Mouse (Mus musculus): ENCODE results near the gene Gab2. TPM values are rescaled to one million over a fixed set of nuclear protein-coding genes. Genes with fewer than 3 reads are reported as not detected.

Gene Gab2
- polyA plus RNA-seq, 1 experiment from 2014 or later: 4.7 TPM

DNA sequence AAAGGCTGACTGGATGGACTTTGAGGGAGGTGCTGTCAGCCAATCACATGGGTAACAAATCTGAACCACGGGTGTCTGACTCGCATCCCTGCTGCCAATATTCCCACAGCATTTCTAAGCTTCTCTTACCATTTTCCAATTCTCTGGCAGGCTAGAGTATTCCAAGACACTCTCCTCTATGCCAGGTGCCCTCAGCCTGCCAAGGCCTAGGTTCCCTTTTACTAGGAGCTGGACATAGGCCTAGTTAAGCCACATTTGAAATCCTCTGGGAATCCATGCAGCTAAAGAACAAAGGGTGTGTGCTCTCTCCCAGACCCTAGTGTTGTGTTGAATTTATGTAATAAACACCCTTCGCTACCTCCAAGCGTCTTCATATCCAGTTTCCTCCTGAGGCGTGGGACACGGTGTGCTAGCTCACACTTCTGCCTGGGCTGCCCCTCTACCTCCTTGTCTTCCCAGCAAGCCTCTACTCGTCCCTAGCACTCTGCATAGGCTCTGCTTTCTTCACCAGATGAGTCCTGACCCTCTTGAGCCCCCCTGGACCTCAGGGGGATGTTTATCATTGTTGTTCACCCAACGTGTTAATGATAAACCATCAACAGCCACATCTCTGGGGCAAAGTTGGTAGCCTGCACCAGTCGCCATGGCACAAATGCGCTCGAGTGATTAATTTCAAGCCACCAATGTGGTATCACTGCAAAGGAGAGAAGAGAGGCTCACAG is 270.6 kb downstream of the Gab2 start:
- no peak overlapping the region for H3K4me2 ChIP-seq
- WGBS: 79% methylated on average over 11 of the region's 11 CpGs
- no peak overlapping the region for H3K9ac ChIP-seq
- H3K27me3 ChIP-seq: no peaks in the 10 kb centered on the region
- H3K27ac ChIP-seq: no peak overlapping the region
- no peaks in the 10 kb centered on the region for H3K9me3 ChIP-seq
- H3K4me1 ChIP-seq: no peaks in the 10 kb centered on the region
- no peak for ATAC-seq (ENCODE audit: insufficient number of reproducible peaks, low FRiP score, low TSS enrichment, low read depth)
- peaks cover 16% of the 10 kb centered on the region; the same call in 1 of the 2 replicates for H3K36me3 ChIP-seq
- H3K4me3 ChIP-seq: no peak overlapping the region

DNA sequence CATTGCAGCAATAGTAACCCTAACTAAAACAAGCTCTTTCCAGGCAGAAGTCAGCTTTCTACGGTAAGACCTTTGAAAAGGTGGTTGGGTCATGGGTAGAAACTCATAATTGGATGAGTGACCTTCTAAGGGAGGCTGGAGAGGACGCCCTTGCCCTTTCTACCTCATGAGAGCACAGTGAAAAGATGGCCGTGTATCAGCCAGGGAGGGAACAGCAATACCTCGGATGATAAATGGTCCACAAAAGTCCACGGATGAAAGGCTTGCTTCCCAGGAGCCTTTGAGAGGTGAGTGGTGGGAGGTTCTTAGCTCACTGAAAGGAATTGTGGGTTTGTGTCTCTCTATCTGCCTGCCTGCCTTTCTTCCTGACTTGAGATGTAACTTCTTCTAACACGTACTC is 272.0 kb downstream of the Gab2 start:
- Histone ChIP-seq H3K4me2 (no peak overlapping the region), H3K4me3 (no peak overlapping the region), H3K27ac (no peak overlapping the region), H3K27me3 (no peaks in the 10 kb centered on the region), H3K9ac (no peak overlapping the region), H3K9me3 (no peaks in the 10 kb centered on the region), H3K4me1 (no peaks in the 10 kb centered on the region), H3K36me3 (peaks cover 6% of the 10 kb centered on the region; the same call in 1 of the 2 replicates)
- no peak for ATAC-seq (ENCODE audit: insufficient number of reproducible peaks, low FRiP score, low TSS enrichment, low read depth)
- 91% methylated on average over 6 of the region's 6 CpGs for WGBS

DNA sequence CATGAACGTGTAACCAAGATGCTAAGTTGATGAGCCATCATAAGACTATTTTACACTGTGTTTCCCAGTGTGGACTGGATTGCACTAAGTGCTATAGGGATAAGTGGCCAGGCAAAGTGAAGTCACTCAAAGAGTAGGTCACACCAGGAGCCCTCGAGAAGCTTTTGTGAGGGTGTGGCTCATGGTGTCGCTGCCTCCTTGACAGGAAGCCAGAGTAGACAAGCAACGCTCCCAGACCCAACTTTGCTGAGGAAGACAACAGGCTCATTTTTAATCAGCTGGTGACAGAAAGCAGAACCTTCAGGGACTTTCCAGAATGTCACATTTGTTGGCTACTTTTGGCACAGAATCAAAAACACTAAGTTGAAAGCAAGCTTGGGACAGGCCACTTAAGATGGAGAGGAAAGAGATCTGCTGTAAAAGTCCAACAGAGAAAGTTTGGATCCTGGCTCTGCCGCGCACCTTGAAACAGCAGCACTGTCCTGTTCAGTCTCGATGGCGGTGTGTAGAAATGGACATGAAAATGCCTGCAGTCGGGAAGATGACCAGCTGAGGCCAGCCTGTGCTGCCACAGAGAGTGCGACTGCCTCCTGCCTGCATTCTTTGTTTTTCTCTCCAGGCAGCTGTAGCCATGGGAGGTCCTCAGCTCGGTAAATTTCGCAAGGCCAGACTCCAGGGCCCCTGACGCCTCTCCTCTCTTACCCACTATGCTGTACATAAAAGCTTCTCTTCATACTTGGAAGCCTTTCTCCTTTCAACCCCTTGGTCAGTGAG is 273.9 kb downstream of the Gab2 start:
- Histone ChIP-seq H3K9me3 (no peaks in the 10 kb centered on the region), H3K9ac (no peak overlapping the region), H3K4me2 (no peak overlapping the region), H3K27ac (no peak overlapping the region), H3K4me1 (no peaks in the 10 kb centered on the region), H3K36me3 (no peaks in the 10 kb centered on the region), H3K27me3 (no peaks in the 10 kb centered on the region), H3K4me3 (no peak overlapping the region)
- WGBS: 45% methylated on average over 13 of the region's 13 CpGs
- ATAC-seq (ENCODE audit: insufficient number of reproducible peaks, low FRiP score, low TSS enrichment, low read depth): no peak

DNA sequence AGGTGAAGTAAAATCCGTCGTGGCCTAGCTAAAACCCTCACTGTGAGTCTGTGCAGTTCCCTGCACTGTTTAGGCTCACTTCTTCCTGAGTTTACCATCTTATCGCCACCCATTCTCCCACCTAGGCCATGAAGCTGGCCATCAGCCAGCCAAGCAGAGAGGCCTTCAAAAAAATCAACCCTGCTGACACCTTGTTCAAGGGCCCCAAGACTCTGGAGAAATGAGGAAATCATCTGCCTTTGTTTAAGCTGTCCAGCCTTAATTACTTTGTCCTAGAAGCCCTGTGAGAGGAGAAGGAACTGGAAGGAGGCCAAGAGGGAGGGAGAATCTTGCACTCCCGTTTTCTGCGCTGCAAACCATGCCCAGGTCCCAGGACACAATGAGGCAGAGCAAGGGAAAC is 274.9 kb downstream of the Gab2 start:
- H3K27me3 ChIP-seq: no peaks in the 10 kb centered on the region
- ATAC-seq (ENCODE audit: insufficient number of reproducible peaks, low FRiP score, low TSS enrichment, low read depth): no peak
- H3K9me3 ChIP-seq: no peaks in the 10 kb centered on the region
- no peak overlapping the region for H3K4me2 ChIP-seq
- no peak overlapping the region for H3K27ac ChIP-seq
- H3K4me1 ChIP-seq: no peaks in the 10 kb centered on the region
- 74% methylated on average over 5 of the region's 5 CpGs for WGBS
- no peaks in the 10 kb centered on the region for H3K36me3 ChIP-seq
- no peak overlapping the region for H3K4me3 ChIP-seq
- no peak overlapping the region for H3K9ac ChIP-seq

- H3K4me1 ChIP-seq: no peaks in the 10 kb centered on the region
Observed at GRCm38 (mm10) chr7:97356875-97357276, 275.5 kb downstream of the Gab2 start.

GRCm38 (mm10) chr7:97357840-97358239 is 276.5 kb downstream of the Gab2 start:
- H3K9ac ChIP-seq: no peak overlapping the region
- no peaks in the 10 kb centered on the region for H3K9me3 ChIP-seq
- no peaks in the 10 kb centered on the region for H3K4me1 ChIP-seq
- H3K4me3 ChIP-seq: no peak overlapping the region
- no peaks in the 10 kb centered on the region for H3K27me3 ChIP-seq
- no peaks in the 10 kb centered on the region for H3K36me3 ChIP-seq
- no peak overlapping the region for H3K27ac ChIP-seq
- H3K4me2 ChIP-seq: no peak overlapping the region
- 53% methylated on average over 3 of the region's 3 CpGs for WGBS
- ATAC-seq (ENCODE audit: insufficient number of reproducible peaks, low FRiP score, low TSS enrichment, low read depth): no peak

More at GRCm38 (mm10) chr7:97356875-97357276, 275.5 kb downstream of the Gab2 start:
- H3K9ac ChIP-seq: no peak overlapping the region
- H3K4me2 ChIP-seq: no peak overlapping the region
- no peak overlapping the region for H3K4me3 ChIP-seq
- H3K27me3 ChIP-seq: no peaks in the 10 kb centered on the region
- no peak for ATAC-seq (ENCODE audit: insufficient number of reproducible peaks, low FRiP score, low TSS enrichment, low read depth)
- H3K27ac ChIP-seq: no peak overlapping the region
- H3K36me3 ChIP-seq: no peaks in the 10 kb centered on the region
- no peaks in the 10 kb centered on the region for H3K9me3 ChIP-seq
- WGBS: 80% methylated on average over 5 of the region's 5 CpGs

DNA sequence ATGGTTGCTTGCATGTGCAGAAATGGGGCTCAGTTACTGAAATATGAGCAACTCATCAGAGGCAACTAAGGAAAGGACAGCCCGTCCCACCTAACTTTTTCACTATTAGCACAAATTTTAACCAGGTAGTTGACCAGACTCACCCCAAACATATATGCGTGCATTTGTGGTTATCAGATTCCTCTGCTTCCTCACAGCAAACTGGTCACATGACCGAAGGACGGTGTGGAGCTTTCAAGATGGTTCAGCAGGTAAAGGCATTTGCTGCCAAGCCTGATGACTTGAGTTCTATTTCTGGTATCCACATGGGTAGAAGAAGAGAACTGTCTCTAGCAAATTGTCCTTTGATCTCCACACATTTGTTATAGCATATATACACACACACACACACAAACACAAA is 277.0 kb downstream of the Gab2 start:
- Histone ChIP-seq H3K27ac (no peak overlapping the region), H3K27me3 (no peaks in the 10 kb centered on the region), H3K9me3 (no peaks in the 10 kb centered on the region), H3K36me3 (no peaks in the 10 kb centered on the region), H3K4me2 (no peak overlapping the region), H3K4me1 (no peaks in the 10 kb centered on the region), H3K4me3 (no peak overlapping the region), H3K9ac (no peak overlapping the region)
- 80% methylated on average over 4 of the region's 4 CpGs for WGBS
- no peak for ATAC-seq (ENCODE audit: insufficient number of reproducible peaks, low FRiP score, low TSS enrichment, low read depth)

Other genes with a start within 250 kb of the Gab2 start
- 19.2 and 25.1 TPM in 2 replicates for gene Nars2, start 130.1 kb upstream of the Gab2 start, polyA plus RNA-seq (2015; fragmentation: Nextera tagmentation; extraction: Ambion mirVana)